Mouse (Mus musculus) induced T-regulatory cell, adult 2 months (primary cell): ENCODE data around the gene Itga8.

ENCODE experiments used
- DNase-seq: peaks from one replicate; pipeline ENCODE4 v3.0.0-alpha.2; 2012; ENCODE audit warnings: low read depth

Itga8 gene

GRCm38 (mm10) chr2:12085492-12085891 is 216.2 kb downstream of the Itga8 start:
- DNase-seq: no peak

GRCm38 (mm10) chr2:12084341-12084740 is 217.4 kb downstream of the Itga8 start:
- DNase-seq: no peak

DNA sequence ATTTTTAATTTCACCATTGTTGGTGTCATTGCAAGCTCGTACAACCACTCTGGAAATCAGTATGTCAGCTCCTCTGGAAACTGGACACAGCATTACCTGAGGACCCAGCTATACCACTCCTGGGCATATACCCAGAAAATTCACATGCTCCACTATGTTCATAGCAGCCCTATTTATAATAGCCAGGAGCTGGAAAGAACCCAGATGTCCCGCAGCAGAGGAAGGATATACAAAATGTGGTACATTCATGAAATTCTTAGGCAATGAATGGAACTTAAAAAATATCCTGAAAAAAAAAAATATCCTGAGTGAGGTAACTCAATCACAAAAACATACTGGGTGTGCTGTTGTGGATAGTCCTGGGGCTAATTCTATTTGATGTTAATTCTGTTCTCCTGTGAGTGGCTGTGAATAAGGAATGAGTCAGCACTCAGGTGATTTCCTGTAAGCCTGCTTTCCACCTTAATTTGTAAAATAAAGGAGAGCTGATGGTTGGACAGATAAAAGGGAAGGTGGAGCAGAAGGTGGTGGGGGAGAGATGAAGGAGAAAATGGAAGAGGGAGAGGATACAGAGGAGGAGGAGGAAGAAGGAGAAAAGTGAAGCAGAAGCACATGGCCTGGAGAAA is 224.3 kb downstream of the Itga8 start:
- no peak for DNase-seq

- no peak for DNase-seq
Observed at GRCm38 (mm10) chr2:12065669-12066399, 235.9 kb downstream of the Itga8 start.

DNA sequence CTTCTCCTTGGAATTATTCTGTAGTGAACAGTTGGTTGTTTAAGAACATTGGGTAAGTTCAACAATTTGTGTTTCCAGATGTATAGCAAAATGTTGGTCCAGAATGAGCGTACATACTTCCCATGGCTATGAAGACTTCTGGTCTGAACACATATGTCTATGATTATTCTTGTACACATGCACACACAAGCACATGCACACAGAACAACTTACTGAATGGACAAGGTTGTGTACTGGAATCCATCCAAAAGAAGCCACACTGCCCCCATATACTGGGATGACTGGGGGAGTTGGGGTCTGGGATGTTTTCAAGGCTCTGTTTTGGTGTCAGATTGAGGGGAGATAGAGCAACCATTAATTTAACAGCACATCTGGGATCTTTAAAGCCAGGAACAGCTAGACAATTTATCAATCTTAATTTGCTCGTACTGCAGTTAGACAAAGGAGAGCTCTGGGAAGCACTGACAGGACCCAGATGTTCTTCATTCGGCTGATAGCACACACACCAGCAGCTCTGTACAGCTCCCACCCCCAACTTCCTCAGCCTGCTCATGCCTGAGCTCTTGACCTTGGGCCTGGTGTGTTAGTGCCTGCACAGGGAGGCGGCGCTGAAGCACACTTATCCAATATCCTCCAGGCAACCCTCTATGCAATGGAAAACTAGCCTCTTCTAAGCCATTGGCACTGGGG is 241.5 kb downstream of the Itga8 start:
- DNase-seq: no peak
